Mouse (Mus musculus): ENCODE data around the gene Tax1bp1.

Tax1bp1 gene

GRCm38 (mm10) chr6:52705280-52705679 is 8.2 kb upstream of the Tax1bp1 start:
- DNase-seq (ENCODE audit: low spot score in 2 of 2): no peak

- DNase-seq (ENCODE audit: low spot score in 2 of 2): no peak
Measured at GRCm38 (mm10) chr6:52707815-52708214, 5.7 kb upstream of the Tax1bp1 start.

GRCm38 (mm10) chr6:52712563-52712962 is 966 bp upstream of the Tax1bp1 start:
- no peak for DNase-seq (ENCODE audit: low spot score in 2 of 2)

GRCm38 (mm10) chr6:52713897-52714509 is 474 bp downstream of the Tax1bp1 start:
- peak; percentile 25 to 34 for DNase-seq (ENCODE audit: low spot score in 2 of 2)

GRCm38 (mm10) chr6:52717493-52718192 is 4.1 kb downstream of the Tax1bp1 start:
- no peak for DNase-seq (ENCODE audit: low spot score in 2 of 2)

- DNase-seq (ENCODE audit: low spot score in 2 of 2): peak; percentile 24 to 72
Measured at GRCm38 (mm10) chr6:52724805-52725439, 11.4 kb downstream of the Tax1bp1 start.

- no peak for DNase-seq (ENCODE audit: low spot score in 2 of 2)
Measured at GRCm38 (mm10) chr6:52730338-52730737, 16.8 kb downstream of the Tax1bp1 start.

GRCm38 (mm10) chr6:52734630-52735029 is 21.1 kb downstream of the Tax1bp1 start:
- no peak for DNase-seq (ENCODE audit: low spot score in 2 of 2)

- DNase-seq (ENCODE audit: low spot score in 2 of 2): no peak
Measured at GRCm38 (mm10) chr6:52752832-52753231, 39.3 kb downstream of the Tax1bp1 start.

GRCm38 (mm10) chr6:52765206-52765605 is 51.7 kb downstream of the Tax1bp1 start:
- DNase-seq (ENCODE audit: low spot score in 2 of 2): no peak

GRCm38 (mm10) chr6:52770789-52771188 is 57.3 kb downstream of the Tax1bp1 start:
- DNase-seq (ENCODE audit: low spot score in 2 of 2): no peak

- no peak for DNase-seq (ENCODE audit: low spot score in 2 of 2)
Measured at GRCm38 (mm10) chr6:52773132-52773531, 59.6 kb downstream of the Tax1bp1 start.

- DNase-seq (ENCODE audit: low spot score in 2 of 2): no peak
Measured at GRCm38 (mm10) chr6:52775350-52775749, 61.8 kb downstream of the Tax1bp1 start.

GRCm38 (mm10) chr6:52775956-52776355 is 62.4 kb downstream of the Tax1bp1 start:
- DNase-seq (ENCODE audit: low spot score in 2 of 2): no peak

- no peak for DNase-seq (ENCODE audit: low spot score in 2 of 2)
Measured at GRCm38 (mm10) chr6:52777034-52777433, 63.5 kb downstream of the Tax1bp1 start.

GRCm38 (mm10) chr6:52778523-52778922 is 65.0 kb downstream of the Tax1bp1 start:
- DNase-seq (ENCODE audit: low spot score in 2 of 2): no peak

GRCm38 (mm10) chr6:52779546-52779945 is 66.0 kb downstream of the Tax1bp1 start:
- no peak for DNase-seq (ENCODE audit: low spot score in 2 of 2)

GRCm38 (mm10) chr6:52790316-52790715 is 76.8 kb downstream of the Tax1bp1 start:
- DNase-seq (ENCODE audit: low spot score in 2 of 2): no peak

GRCm38 (mm10) chr6:52790781-52791180 is 77.3 kb downstream of the Tax1bp1 start:
- no peak for DNase-seq (ENCODE audit: low spot score in 2 of 2)

GRCm38 (mm10) chr6:52792455-52792854 is 78.9 kb downstream of the Tax1bp1 start:
- no peak for DNase-seq (ENCODE audit: low spot score in 2 of 2)

GRCm38 (mm10) chr6:52795029-52795841 is 81.7 kb downstream of the Tax1bp1 start:
- DNase-seq (ENCODE audit: low spot score in 2 of 2): peak in 1 of 2 experiments; percentile 22

- peak in 1 of 2 experiments; percentile 18 for DNase-seq (ENCODE audit: low spot score in 2 of 2)
Measured at GRCm38 (mm10) chr6:52796035-52796598, 82.6 kb downstream of the Tax1bp1 start.

All from cerebellum, postnatal 4 days (tissue).